Mouse (Mus musculus) spleen, adult 2 months (tissue): Measurements from ENCODE around the gene Slc22a3. TPM values are rescaled to one million over a fixed set of nuclear protein-coding genes. Genes with fewer than 3 reads are reported as not detected.
A peak's percentile ranks its signal among the peaks of the same experiment; 100 is the strongest.

ENCODE experiments used
- DNase-seq, 2 experiments: peaks; one replicate each; pipeline versions ENCODE4 v3.0.0 to v3.0.0-alpha.2; 2012 to 2021; ENCODE audit warnings: low spot score in 2 of 2, low read depth in 1 of 2
- H3K27ac ChIP-seq: fragments of 200-500 bp; 2 replicates; pipeline ENCODE4 v1.5.1; 2012; ENCODE audit warnings: low read length, inconsistent platforms; ENCODE audit not compliant: insufficient read depth
- H3K27me3 ChIP-seq: fragments of 200-500 bp; 2 replicates; pipeline ENCODE4 v1.6.1; 2012; ENCODE audit warnings: mild to moderate bottlenecking, moderate library complexity, low read length, inconsistent platforms; ENCODE audit not compliant: control insufficient read depth, insufficient read depth
- H3K36me3 ChIP-seq: fragments of 200-500 bp; 2 replicates; pipeline ENCODE4 v1.6.1; 2012; ENCODE audit warnings: mild to moderate bottlenecking, low read length, inconsistent platforms; ENCODE audit not compliant: control insufficient read depth, insufficient read depth
- H3K4me1 ChIP-seq: fragments of 200-500 bp; 2 replicates; pipeline ENCODE4 v1.6.1; 2011; ENCODE audit warnings: inconsistent platforms; ENCODE audit not compliant: control insufficient read depth, insufficient read depth, insufficient read length
- H3K4me3 ChIP-seq: fragments of 200-500 bp; 2 replicates; pipeline ENCODE4 v1.5.1; 2011; ENCODE audit warnings: mild to moderate bottlenecking, inconsistent platforms; ENCODE audit not compliant: insufficient read depth, insufficient read length; ENCODE audit errors: extremely low read depth
- CTCF ChIP-seq: fragments of 200-500 bp; IDR thresholded peaks from 2 replicates; pipeline ENCODE4 v1.5.1; 2011; ENCODE audit warnings: mild to moderate bottlenecking, inconsistent platforms; ENCODE audit not compliant: insufficient read depth, insufficient read length, insufficient replicate concordance; ENCODE audit errors: extremely low read depth
- POLR2A ChIP-seq: fragments of 200-500 bp; IDR thresholded peaks from 2 replicates; pipeline ENCODE4 v1.6.1; 2011; ENCODE audit warnings: low read depth, low read length, inconsistent platforms
- WGBS: fragments of 180-500 bp; shearing (Covaris S2); methylation state at CpG from one replicate; pipeline ENCODE4 v1.1.7; 2018; 5-methylcytosine and 5-hydroxymethylcytosine counted together
- polyA plus RNA-seq: library from polyadenylated mRNA; depleted of rRNA; stranded (reverse); fragments of >200 nt; gene quantifications from 2 replicates; pipeline ENCODE4 v1.2.3, GENCODE M21; 2012; rRNA removed

Gene Slc22a3
- polyA plus RNA-seq = 2.1 and 2.4 TPM in 2 replicates

- TF ChIP-seq CTCF (no peak), POLR2A (no peak)
- no peaks in the 10 kb centered on the region for H3K27me3 ChIP-seq
- no peak within 1 kb of the TSS; the same call in 1 of the 2 replicates for H3K4me3 ChIP-seq
- H3K27ac ChIP-seq = no peak within 1 kb of the TSS
- H3K4me1 ChIP-seq = no peaks in the 10 kb centered on the region; the same call in none of the 2 replicates
- DNase-seq = no peak
- H3K36me3 ChIP-seq = no peaks in the 10 kb centered on the region
- 69% methylated on average over 14 of the region's 14 CpGs for WGBS
Observed at GRCm38 (mm10) chr17:12507654-12508204, at the start of gene Slc22a3. Slc22a3 (minus strand) TSS chr17:12507704.

DNA sequence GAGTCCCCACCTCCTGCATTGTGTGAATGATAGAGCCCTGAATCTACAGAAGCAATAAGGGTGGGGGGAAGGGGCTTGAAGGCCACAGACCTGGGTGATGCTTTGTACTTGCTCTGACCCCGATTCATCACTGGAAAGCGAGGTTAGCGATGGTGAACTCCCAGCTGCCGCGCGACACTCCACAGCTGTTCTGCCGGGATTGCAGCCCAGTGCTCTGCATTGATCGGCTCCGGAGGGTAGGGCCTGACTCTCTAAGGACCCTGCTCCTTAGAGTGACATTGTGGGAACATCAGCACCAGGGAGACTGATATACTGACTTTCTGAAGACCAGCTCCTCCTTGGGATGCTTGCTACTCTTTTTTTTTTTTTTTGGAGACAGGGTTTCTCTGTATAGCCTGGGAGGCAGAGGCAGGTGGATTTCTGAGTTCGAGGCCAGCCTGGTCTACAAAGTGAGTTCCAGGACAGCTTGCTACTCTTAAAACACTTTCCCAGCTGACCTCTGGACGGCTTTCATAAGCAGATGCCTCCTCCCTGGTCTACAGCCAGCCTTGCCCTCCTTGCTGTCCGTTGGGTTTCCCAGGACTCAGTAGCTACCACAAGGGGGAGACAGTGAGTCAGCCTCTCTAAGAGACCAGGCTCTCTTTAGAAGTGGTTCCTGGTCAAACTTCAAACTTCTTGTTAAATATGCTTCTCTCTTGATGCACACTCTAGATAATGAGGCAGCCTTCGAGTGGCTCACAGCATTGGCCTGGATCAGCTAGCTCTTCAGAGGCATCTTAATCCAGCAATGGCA, 27.0 kb upstream of the Slc22a3 start:
- whole genome bisulfite sequencing = 65% methylated on average over 13 of the region's 13 CpGs
- H3K27ac ChIP-seq = no peak overlapping the region
- H3K4me1 ChIP-seq = no peaks in the 10 kb centered on the region
- H3K4me3 ChIP-seq = no peak overlapping the region
- H3K36me3 ChIP-seq = no peaks in the 10 kb centered on the region
- DNase-seq = peak; percentile 31 to 44
- H3K27me3 ChIP-seq = no peaks in the 10 kb centered on the region
- TF ChIP-seq POLR2A (no peak), CTCF (peak; percentile 78; the same call in 1 of the 2 replicates)

DNA sequence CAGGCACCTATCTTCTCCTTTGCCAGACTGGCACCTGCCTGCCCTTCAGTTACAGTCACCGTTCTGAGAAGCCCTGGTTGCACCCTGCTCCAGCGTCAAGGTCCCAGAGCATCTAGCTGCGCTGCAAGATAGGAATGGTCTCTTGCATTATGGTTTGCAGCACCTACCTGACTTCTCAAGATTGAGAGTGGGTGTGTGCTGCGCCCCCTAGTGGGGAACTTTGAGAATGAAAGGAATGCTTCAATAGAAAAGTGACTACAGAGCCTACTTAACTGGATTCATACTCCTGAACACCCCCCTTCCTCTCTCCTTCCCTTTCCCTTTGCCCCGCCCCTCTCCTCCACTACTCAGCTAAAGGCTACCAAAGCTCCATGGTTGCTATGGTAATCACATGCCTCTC, 24.6 kb upstream of the Slc22a3 start:
- Histone ChIP-seq H3K27me3 (no peaks in the 10 kb centered on the region), H3K36me3 (no peaks in the 10 kb centered on the region), H3K27ac (no peak overlapping the region), H3K4me1 (no peaks in the 10 kb centered on the region), H3K4me3 (no peak overlapping the region)
- 51% methylated on average over 5 of the region's 5 CpGs for WGBS
- DNase-seq = peak; percentile 3 to 26
- TF ChIP-seq CTCF (peak; percentile 37; the same call in 1 of the 2 replicates), POLR2A (no peak)

GRCm38 (mm10) chr17:12530081-12530480, 22.6 kb upstream of the Slc22a3 start:
- Histone ChIP-seq H3K27ac (no peak overlapping the region), H3K4me1 (no peaks in the 10 kb centered on the region), H3K4me3 (no peak overlapping the region), H3K36me3 (no peaks in the 10 kb centered on the region), H3K27me3 (no peaks in the 10 kb centered on the region)
- TF ChIP-seq CTCF (no peak), POLR2A (no peak)
- 84% methylated on average over 6 of the region's 6 CpGs for WGBS
- DNase-seq = no peak

- 80% methylated on average over 4 of the region's 4 CpGs for WGBS
- TF ChIP-seq POLR2A (no peak), CTCF (no peak)
- no peaks in the 10 kb centered on the region for H3K36me3 ChIP-seq
- H3K4me3 ChIP-seq = no peak overlapping the region
- no peak overlapping the region for H3K27ac ChIP-seq
- no peaks in the 10 kb centered on the region for H3K27me3 ChIP-seq
- no peaks in the 10 kb centered on the region for H3K4me1 ChIP-seq
- DNase-seq = no peak
Observed at GRCm38 (mm10) chr17:12529384-12529985, 22.0 kb upstream of the Slc22a3 start.

DNA sequence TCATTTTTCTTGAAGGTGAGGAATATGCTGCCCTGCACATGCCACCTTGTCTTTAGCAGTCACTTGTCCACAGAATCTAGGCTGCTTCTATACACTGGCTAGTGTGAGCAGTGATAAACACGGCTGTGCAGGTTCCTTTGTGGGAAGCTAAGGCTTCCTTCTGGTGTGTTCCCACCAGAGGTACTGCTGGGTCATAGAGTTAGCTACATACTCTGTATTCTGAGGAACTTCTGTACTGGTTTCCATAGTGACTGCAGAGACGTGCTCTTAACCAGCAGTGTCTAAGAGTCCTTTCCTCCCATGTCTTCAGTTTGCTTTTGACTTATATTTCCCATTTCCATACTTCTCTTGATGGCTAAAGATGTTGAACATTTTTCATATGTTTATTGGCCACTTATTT, 11.6 kb upstream of the Slc22a3 start:
- WGBS = 26% methylated on average over 2 of the region's 2 CpGs
- no peak overlapping the region for H3K27ac ChIP-seq

More for the DNA sequence above, 11.6 kb upstream of the Slc22a3 start:
- no peak for DNase-seq
- H3K4me1 ChIP-seq = no peaks in the 10 kb centered on the region
- no peak for TF ChIP-seq CTCF
- TF ChIP-seq POLR2A = no peak
- H3K27me3 ChIP-seq = no peaks in the 10 kb centered on the region
- no peak overlapping the region for H3K4me3 ChIP-seq
- no peaks in the 10 kb centered on the region for H3K36me3 ChIP-seq
